Mouse (Mus musculus) heart, postnatal 0 days (tissue): ENCODE results near the gene Slc25a25. TPM values are rescaled to one million over a fixed set of nuclear protein-coding genes. Genes with fewer than 3 reads are reported as not detected.
A peak's percentile ranks its signal among the peaks of the same experiment; 100 is the strongest.

Experiments used
- ATAC-seq: fragments of 200-750 bp; cut with Nextera tagmentation; 2 replicates; pipeline ENCODE4 v1.8.0; 2017; ENCODE audit warnings: low read depth, moderate number of reproducible peaks, moderate library complexity; ENCODE audit not compliant: insufficient read depth
- DNase-seq: peaks from one replicate; pipeline ENCODE4 v3.0.0-alpha.2; 2016; ENCODE audit warnings: low spot score
- H3K27ac ChIP-seq: fragments of 300-500 bp; sonication (generic); 2 replicates; pipeline ENCODE4 v1.5.1; 2014; ENCODE audit warnings: low read depth, mild to moderate bottlenecking
- H3K27me3 ChIP-seq: fragments of 300-500 bp; sonication (generic); 2 replicates; pipeline ENCODE4 v1.6.1; 2014; ENCODE audit warnings: low read length, mixed read lengths; ENCODE audit not compliant: control insufficient read depth, insufficient read depth
- H3K36me3 ChIP-seq: fragments of 300-500 bp; sonication (generic); replicated peaks from 2 replicates; pipeline ENCODE4 v1.6.1; 2014; ENCODE audit warnings: low read length, mixed read lengths; ENCODE audit not compliant: control insufficient read depth, insufficient read depth
- H3K4me1 ChIP-seq: fragments of 300-500 bp; sonication (generic); 2 replicates; pipeline ENCODE4 v1.6.1; 2014; ENCODE audit warnings: antibody characterized with exemption; ENCODE audit not compliant: control insufficient read depth, insufficient read depth
- H3K4me2 ChIP-seq: fragments of 300-500 bp; sonication (generic); 2 replicates; pipeline ENCODE4 v1.6.1; 2014; ENCODE audit warnings: low read depth, mild to moderate bottlenecking, low read length, moderate library complexity
- H3K4me3 ChIP-seq: fragments of 300-500 bp; sonication (generic); 2 replicates; pipeline ENCODE4 v1.5.1; 2014; ENCODE audit warnings: low read depth, low read length
- H3K9ac ChIP-seq: fragments of 300-500 bp; sonication (generic); replicated peaks from 2 replicates; pipeline ENCODE4 v1.6.1; 2014; ENCODE audit warnings: low read depth, low read length, mixed read lengths
- H3K9me3 ChIP-seq: fragments of 300-500 bp; sonication (generic); replicated peaks from 2 replicates; pipeline ENCODE4 v1.6.1; 2016; ENCODE audit warnings: low read length; ENCODE audit not compliant: control insufficient read depth
- CTCF ChIP-seq: IDR thresholded peaks from 2 replicates; pipeline ENCODE4 v1.5.1; 2016; ENCODE audit warnings: antibody characterized with exemption, control low read depth, low read depth
- EP300 ChIP-seq: IDR thresholded peaks from 2 replicates; pipeline ENCODE4 v1.6.1; 2016; ENCODE audit warnings: antibody characterized with exemption, low read depth
- whole genome bisulfite sequencing: fragments of 180-500 bp; shearing (Covaris S2); extraction: QIAGEN DNeasy Blood & Tissue Kit; methylation state at CpG from one replicate; pipeline ENCODE4 v1.1.7; 2014; 5-methylcytosine and 5-hydroxymethylcytosine counted together
- polyA plus RNA-seq: library from polyadenylated mRNA; unstranded; fragments of >200 nt; fragmentation: Nextera tagmentation; extraction: Ambion mirVana; gene quantifications from 2 replicates; pipeline ENCODE4 v1.2.1, GENCODE M21; 2015
- total RNA-seq: library from RNA; depleted of rRNA; stranded (reverse); fragments of >200 nt; gene quantifications from 2 replicates; pipeline ENCODE4 v1.2.3, GENCODE M21; 2014; ENCODE audit warnings: low replicate concordance

The Slc25a25 gene
- total and polyA plus RNA-seq, 2 experiments from 2014 or later = 6.6 to 12.5 TPM

GRCm38 (mm10) chr2:32436686-32437372, 14.4 kb downstream of the Slc25a25 start:
- peak overlapping the region; percentile 80 for H3K27ac ChIP-seq
- H3K9ac ChIP-seq = no peak overlapping the region; the same call in 1 of the 2 replicates
- H3K4me1 ChIP-seq = peaks cover 19% of the 10 kb centered on the region
- no peaks in the 10 kb centered on the region for H3K9me3 ChIP-seq
- no peak overlapping the region for H3K4me2 ChIP-seq
- no peak overlapping the region for H3K4me3 ChIP-seq
- no peaks in the 10 kb centered on the region for H3K36me3 ChIP-seq
- ATAC-seq (peak; percentile 74), DNase-seq (peak; percentile 69)
- H3K27me3 ChIP-seq = no peaks in the 10 kb centered on the region
- WGBS = 42% methylated on average over 3 of the region's 3 CpGs
- TF ChIP-seq EP300 (no peak), CTCF (no peak)

- Histone ChIP-seq H3K9ac (peak overlapping the region; percentile 53), H3K27me3 (no peaks in the 10 kb centered on the region), H3K4me3 (peak overlapping the region; percentile 41), H3K4me1 (peaks cover 33% of the 10 kb centered on the region), H3K27ac (peak overlapping the region; percentile 65), H3K4me2 (peak overlapping the region; percentile 66), H3K9me3 (no peaks in the 10 kb centered on the region), H3K36me3 (no peaks in the 10 kb centered on the region)
- ATAC-seq = peak; percentile 90
- WGBS = 15% methylated on average over 18 of the region's 18 CpGs
- no peak for TF ChIP-seq EP300
- no peak for TF ChIP-seq CTCF
- DNase-seq = peak; percentile 84
Measured at GRCm38 (mm10) chr2:32430701-32431676, 20.3 kb downstream of the Slc25a25 start.

GRCm38 (mm10) chr2:32429215-32429891, 21.9 kb downstream of the Slc25a25 start:
- no peak overlapping the region for H3K4me3 ChIP-seq
- WGBS = 55% methylated on average over 4 of the region's 4 CpGs
- no peaks in the 10 kb centered on the region for H3K36me3 ChIP-seq
- H3K27me3 ChIP-seq = no peaks in the 10 kb centered on the region
- TF ChIP-seq EP300 (no peak), CTCF (no peak)
- peak overlapping the region; percentile 66; the same call in 1 of the 2 replicates for H3K27ac ChIP-seq
- H3K4me2 ChIP-seq = no peak overlapping the region
- H3K4me1 ChIP-seq = peaks cover 40% of the 10 kb centered on the region
- ATAC-seq (no peak), DNase-seq (no peak)
- H3K9me3 ChIP-seq = no peaks in the 10 kb centered on the region
- no peak overlapping the region for H3K9ac ChIP-seq

- no peak; the same call in 1 of the 2 replicates for ATAC-seq
- no peak overlapping the region for H3K9ac ChIP-seq
- H3K27ac ChIP-seq = peak overlapping the region; percentile 66
- H3K4me2 ChIP-seq = peak overlapping the region; percentile 35
- no peaks in the 10 kb centered on the region for H3K27me3 ChIP-seq
- H3K4me1 ChIP-seq = peaks cover 50% of the 10 kb centered on the region
- no peaks in the 10 kb centered on the region for H3K36me3 ChIP-seq
- peak; percentile 70 for DNase-seq
- TF ChIP-seq EP300 (no peak), CTCF (no peak)
- H3K9me3 ChIP-seq = no peaks in the 10 kb centered on the region
- no peak overlapping the region for H3K4me3 ChIP-seq
- 47% methylated on average over 8 of the region's 8 CpGs for WGBS
Measured at GRCm38 (mm10) chr2:32428262-32428722, 23.0 kb downstream of the Slc25a25 start.

- H3K9me3 ChIP-seq = no peaks in the 10 kb centered on the region
- H3K9ac ChIP-seq = no peak overlapping the region
- H3K36me3 ChIP-seq = no peaks in the 10 kb centered on the region
- DNase-seq = no peak
- 76% methylated on average over 5 of the region's 5 CpGs for WGBS
- TF ChIP-seq EP300 (no peak), CTCF (no peak)
- peaks cover 56% of the 10 kb centered on the region for H3K4me1 ChIP-seq
- no peak overlapping the region for H3K4me3 ChIP-seq
- H3K27ac ChIP-seq = no peak overlapping the region
- no peaks in the 10 kb centered on the region for H3K27me3 ChIP-seq
- no peak overlapping the region for H3K4me2 ChIP-seq
- no peak for ATAC-seq
Measured at GRCm38 (mm10) chr2:32427720-32428119, 23.5 kb downstream of the Slc25a25 start.
